Mouse (Mus musculus) bone marrow macrophage, adult 2 months (primary cell): Measurements from ENCODE around the gene Sgcd.

Source experiments
- CTCF ChIP-seq: IDR thresholded peaks from 2 replicates; pipeline ENCODE4 v1.5.1; 2012; ENCODE audit warnings: low read depth, mild to moderate bottlenecking, low read length, moderate library complexity
- POLR2A ChIP-seq: IDR thresholded peaks from 2 replicates; pipeline ENCODE4 v1.6.1; 2012; ENCODE audit warnings: mild to moderate bottlenecking, low read depth, low read length, borderline replicate concordance

DNA sequence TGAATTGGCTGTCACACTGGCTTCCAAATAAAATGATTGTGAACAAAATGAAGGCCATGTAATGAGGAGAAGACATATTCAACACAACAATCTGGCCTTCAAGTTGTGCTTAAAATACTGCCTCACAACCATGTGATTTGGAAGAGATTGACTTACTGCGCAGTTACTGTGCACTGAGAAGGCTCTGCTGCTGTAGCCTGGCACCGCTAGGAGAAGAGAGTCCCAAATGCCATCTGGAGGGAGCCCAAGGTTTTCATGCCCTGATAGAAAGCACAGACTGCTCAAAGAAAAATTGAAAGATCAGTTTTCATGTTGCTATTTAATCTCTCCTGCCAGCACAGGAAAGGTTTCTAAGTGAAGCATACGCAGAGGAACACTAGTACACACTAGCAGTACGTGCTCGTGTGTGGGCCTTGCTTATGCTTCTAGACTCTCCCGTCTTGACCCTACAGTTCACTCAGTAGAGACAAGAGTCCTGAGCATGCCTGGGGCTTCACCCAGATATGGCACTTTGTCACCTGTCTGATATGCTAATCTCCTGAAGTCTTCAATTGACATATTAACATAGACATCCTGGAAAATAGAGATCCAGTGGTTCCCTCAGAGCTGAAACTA is 184.6 kb downstream of the Sgcd start:
- TF ChIP-seq CTCF (no peak), POLR2A (no peak)
